Mouse (Mus musculus): ENCODE measurements around the gene Sugct. TPM values are rescaled to one million over a fixed set of nuclear protein-coding genes. Genes with fewer than 3 reads are reported as not detected.
"Not testable (repeated sequence)": the region's sequence is repeated elsewhere in the genome, so short reads cannot be mapped to it uniquely, and the experiment has no call there.

The Sugct gene
- polyA plus RNA-seq, 1 experiment from 2014 or later, result 5.1 TPM

DNA sequence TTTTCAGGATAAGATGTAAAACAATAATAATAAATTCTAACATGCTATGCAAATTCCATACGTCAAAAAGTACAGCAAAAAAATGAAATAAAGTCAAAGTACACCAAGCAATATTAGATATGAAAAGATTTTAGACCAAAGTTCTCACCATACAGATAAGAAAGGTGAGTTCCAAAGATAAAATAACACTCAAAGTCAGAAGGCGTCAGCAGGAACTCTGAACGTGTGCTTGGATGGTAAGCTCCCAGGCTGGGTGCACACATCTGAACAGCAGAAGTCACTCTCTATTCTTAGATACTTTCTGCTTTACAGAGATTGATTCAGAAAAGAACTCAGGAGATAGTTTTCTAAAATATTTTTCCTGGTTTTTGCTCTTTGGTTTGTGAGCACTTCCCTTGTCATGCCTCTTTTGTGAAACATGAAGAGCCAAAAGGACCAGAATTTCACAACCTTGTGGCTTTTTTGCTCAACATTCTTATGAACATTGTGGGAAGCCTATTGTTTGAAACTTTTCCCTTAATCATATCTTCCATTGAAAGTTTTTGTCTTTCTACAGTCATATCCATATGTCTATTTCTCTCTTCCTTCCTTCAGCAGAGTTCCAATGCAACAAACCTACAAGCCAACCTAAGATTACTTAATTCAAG lies 110.0 kb downstream of the Sugct start:
- Histone ChIP-seq H3K4me1 (no peaks in the 10 kb centered on the region), H3K27me3 (no peaks in the 10 kb centered on the region), H3K36me3 (no peaks in the 10 kb centered on the region), H3K4me2 (replicated peaks) (no peak overlapping the region), H3K9me3 (no peaks in the 10 kb centered on the region), H3K9ac (replicated peaks) (no peak overlapping the region), H3K4me3 (no peak overlapping the region), H3K27ac (replicated peaks) (no peak overlapping the region)
- 54% methylated on average over 3 of the region's 3 CpGs for WGBS
- ATAC-seq (ENCODE audit: low FRiP score, low read depth), result no peak

- Histone ChIP-seq H3K36me3 (no peaks in the 10 kb centered on the region), H3K9ac (replicated peaks) (no peak overlapping the region)
- no peak for ATAC-seq (ENCODE audit: low FRiP score, low read depth)
These were observed 110.5 kb downstream of the Sugct start for GRCm38 (mm10) chr13:17584804-17585203.

DNA sequence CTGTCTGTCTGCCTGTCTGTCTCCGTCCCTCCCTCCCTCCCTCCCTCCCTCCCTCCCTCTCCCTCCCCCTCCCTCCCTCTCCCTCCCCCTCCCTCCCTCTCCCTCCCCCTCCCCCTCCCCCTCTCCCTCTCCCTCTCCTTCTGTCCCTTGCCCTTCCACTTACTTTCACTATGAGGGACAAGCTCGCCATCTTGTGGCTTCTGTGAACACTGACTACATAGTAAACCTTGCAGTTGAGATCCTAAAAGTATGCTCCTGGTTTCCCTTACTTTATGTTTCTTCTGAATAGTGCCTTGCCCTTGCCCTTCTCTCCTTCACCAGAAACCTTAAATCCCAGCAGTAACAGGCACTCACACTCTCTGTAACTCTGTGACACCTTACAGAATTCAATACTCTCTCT lies 113.7 kb downstream of the Sugct start:
- Histone ChIP-seq H3K27me3 (no peaks in the 10 kb centered on the region), H3K4me3 (no peak overlapping the region)
- peak; percentile 63; the same call in 1 of the 2 replicates for ATAC-seq (ENCODE audit: low FRiP score, low read depth)

More at GRCm38 (mm10) chr13:17584804-17585203, 110.5 kb downstream of the Sugct start:
- H3K4me3 ChIP-seq, result no peak overlapping the region
- no peaks in the 10 kb centered on the region for H3K9me3 ChIP-seq
- no peaks in the 10 kb centered on the region for H3K27me3 ChIP-seq
- no peak overlapping the region for H3K27ac ChIP-seq (replicated peaks)
- no peaks in the 10 kb centered on the region for H3K4me1 ChIP-seq
- H3K4me2 ChIP-seq (replicated peaks), result no peak overlapping the region

GRCm38 (mm10) chr13:17559357-17559756 lies 136.0 kb downstream of the Sugct start:
- Histone ChIP-seq H3K4me3 (no peak overlapping the region), H3K9ac (replicated peaks) (no peak overlapping the region), H3K4me2 (replicated peaks) (no peak overlapping the region), H3K9me3 (no peaks in the 10 kb centered on the region), H3K27me3 (no peaks in the 10 kb centered on the region), H3K27ac (replicated peaks) (no peak overlapping the region), H3K36me3 (no peaks in the 10 kb centered on the region), H3K4me1 (no peaks in the 10 kb centered on the region)
- 100% methylated on average over 3 of the region's 3 CpGs for WGBS
- ATAC-seq (ENCODE audit: low FRiP score, low read depth), result no peak

More for the DNA sequence above, 113.7 kb downstream of the Sugct start:
- Histone ChIP-seq H3K27ac (replicated peaks) (no peak overlapping the region), H3K9ac (replicated peaks) (no peak overlapping the region), H3K36me3 (no peaks in the 10 kb centered on the region), H3K9me3 (no peaks in the 10 kb centered on the region), H3K4me2 (replicated peaks) (no peak overlapping the region), H3K4me1 (no peaks in the 10 kb centered on the region)
- 9% methylated on average over 2 of the region's 2 CpGs for WGBS

DNA sequence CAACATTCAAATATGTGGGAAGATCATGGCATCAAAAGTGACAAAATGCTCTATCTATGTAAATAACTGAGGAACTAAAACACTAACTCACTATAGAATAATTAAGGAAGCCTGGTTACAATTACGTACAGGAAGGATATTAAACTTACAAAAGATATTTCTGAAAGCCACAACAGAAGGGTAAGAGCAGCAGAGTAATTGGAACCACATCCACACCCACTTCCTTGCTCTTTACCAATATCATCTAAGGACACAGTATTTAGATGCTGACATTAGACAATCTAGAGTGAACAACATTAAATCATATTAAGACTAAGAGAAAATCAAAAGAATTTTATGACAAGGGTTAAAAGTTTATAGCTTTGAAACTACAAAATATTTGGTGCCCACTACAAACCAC lies 159.0 kb downstream of the Sugct start:
- Histone ChIP-seq H3K9ac (replicated peaks) (no peak overlapping the region), H3K4me1 (no peaks in the 10 kb centered on the region), H3K4me3 (no peak overlapping the region), H3K36me3 (no peaks in the 10 kb centered on the region), H3K4me2 (replicated peaks) (no peak overlapping the region), H3K27ac (replicated peaks) (no peak overlapping the region), H3K9me3 (no peaks in the 10 kb centered on the region), H3K27me3 (no peaks in the 10 kb centered on the region)
- 76% methylated on average over 1 of the region's 1 CpGs for WGBS
- no peak for ATAC-seq (ENCODE audit: low FRiP score, low read depth)

DNA sequence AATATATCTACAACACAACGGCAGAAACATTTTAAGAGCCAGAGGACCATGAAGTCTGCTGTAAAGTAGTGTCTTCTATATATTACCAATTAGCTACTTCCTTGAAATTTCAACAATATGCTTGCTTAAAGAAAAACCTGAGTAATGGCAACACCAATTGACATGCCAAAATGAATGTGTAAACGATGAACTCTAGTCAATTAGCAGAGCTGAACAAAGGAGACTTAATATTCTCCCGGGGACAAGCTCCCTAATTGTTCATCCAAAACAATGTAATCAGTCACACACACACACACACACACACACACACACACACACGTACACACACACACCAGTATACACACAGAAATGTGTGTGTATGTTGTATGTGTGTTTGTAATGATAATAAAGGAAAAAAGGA lies 160.5 kb downstream of the Sugct start:
- Histone ChIP-seq H3K4me3 (no peak overlapping the region), H3K36me3 (no peaks in the 10 kb centered on the region), H3K9ac (replicated peaks) (no peak overlapping the region), H3K4me2 (replicated peaks) (no peak overlapping the region), H3K27me3 (no peaks in the 10 kb centered on the region), H3K9me3 (no peaks in the 10 kb centered on the region), H3K4me1 (no peaks in the 10 kb centered on the region), H3K27ac (replicated peaks) (no peak overlapping the region)
- WGBS, result 82% methylated on average over 4 of the region's 4 CpGs
- no peak for ATAC-seq (ENCODE audit: low FRiP score, low read depth)

- H3K27me3 ChIP-seq, result no peaks in the 10 kb centered on the region
- no peaks in the 10 kb centered on the region for H3K9me3 ChIP-seq
- WGBS, result 81% methylated on average over 4 of the region's 4 CpGs
- H3K9ac ChIP-seq (replicated peaks), result no peak overlapping the region
- no peak overlapping the region for H3K4me3 ChIP-seq
- no peak overlapping the region for H3K27ac ChIP-seq (replicated peaks)
- no peak for ATAC-seq (ENCODE audit: low FRiP score, low read depth)
- H3K4me2 ChIP-seq (replicated peaks), result no peak overlapping the region
- H3K36me3 ChIP-seq, result no peaks in the 10 kb centered on the region
- no peaks in the 10 kb centered on the region for H3K4me1 ChIP-seq
These were observed 160.9 kb downstream of the Sugct start for GRCm38 (mm10) chr13:17534469-17534868.

DNA sequence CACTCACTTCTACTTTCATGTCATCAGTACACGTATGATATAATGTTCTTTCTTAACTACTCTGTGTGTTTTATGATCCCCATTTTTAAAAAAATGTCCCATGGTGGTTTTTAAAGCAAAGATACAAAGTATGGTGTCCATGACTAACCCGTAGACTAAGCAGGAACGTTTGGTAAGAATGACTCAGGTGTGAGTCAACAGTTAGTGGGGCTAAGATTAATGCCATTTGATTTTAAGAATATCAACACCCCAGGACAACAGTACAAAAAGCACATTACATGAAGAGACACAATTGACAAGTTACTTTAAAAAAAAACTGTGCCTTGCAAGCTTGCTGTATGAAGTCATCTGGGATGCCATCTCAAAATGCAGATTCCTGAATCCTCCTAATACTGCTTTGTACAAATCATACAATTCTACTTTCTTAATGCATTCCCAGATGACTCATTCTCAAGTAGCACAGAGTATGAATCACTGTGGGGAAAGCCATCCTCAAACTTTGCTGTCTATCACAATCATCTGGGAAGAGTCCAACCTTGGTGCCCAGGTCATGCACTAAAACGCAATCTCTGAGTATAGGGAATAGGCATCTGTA lies 184.1 kb downstream of the Sugct start:
- no peak overlapping the region for H3K4me2 ChIP-seq (replicated peaks)
- no peaks in the 10 kb centered on the region for H3K27me3 ChIP-seq
- no peaks in the 10 kb centered on the region for H3K9me3 ChIP-seq
- no peak overlapping the region for H3K27ac ChIP-seq (replicated peaks)
- H3K4me1 ChIP-seq, result no peaks in the 10 kb centered on the region
- no peak overlapping the region for H3K9ac ChIP-seq (replicated peaks)
- no peak for ATAC-seq (ENCODE audit: low FRiP score, low read depth)
- WGBS, result 83% methylated on average over 4 of the region's 4 CpGs
- H3K4me3 ChIP-seq, result no peak overlapping the region
- no peaks in the 10 kb centered on the region for H3K36me3 ChIP-seq

DNA sequence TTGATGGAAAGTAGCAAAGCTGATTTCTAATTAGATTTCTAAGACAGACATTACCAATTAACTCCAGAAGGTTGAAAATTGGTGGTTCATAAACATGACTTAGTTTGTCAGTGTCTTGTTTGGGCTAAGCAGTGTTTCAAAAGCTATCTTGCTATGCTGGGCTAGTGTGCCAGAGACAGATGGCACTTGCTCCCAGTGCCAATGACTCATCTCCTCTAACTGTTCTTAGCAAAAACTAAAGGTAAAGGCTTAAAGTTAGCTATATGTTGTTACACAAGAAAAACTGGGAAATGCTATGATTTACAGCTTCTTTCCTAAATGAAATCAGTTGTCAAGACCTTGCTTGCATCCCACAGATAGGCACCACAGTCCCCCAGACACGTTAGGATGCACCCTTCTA lies 200.4 kb downstream of the Sugct start:
- ATAC-seq (ENCODE audit: low FRiP score, low read depth), result no peak
- Histone ChIP-seq H3K4me1 (no peaks in the 10 kb centered on the region), H3K9me3 (no peaks in the 10 kb centered on the region), H3K9ac (replicated peaks) (no peak overlapping the region), H3K4me3 (no peak overlapping the region), H3K36me3 (no peaks in the 10 kb centered on the region), H3K4me2 (replicated peaks) (no peak overlapping the region), H3K27me3 (no peaks in the 10 kb centered on the region), H3K27ac (replicated peaks) (no peak overlapping the region)
- WGBS, result 83% methylated on average over 1 of the region's 1 CpGs

GRCm38 (mm10) chr13:17494056-17494574 lies 201.2 kb downstream of the Sugct start:
- Histone ChIP-seq H3K27ac (replicated peaks) (no peak overlapping the region), H3K9ac (replicated peaks) (no peak overlapping the region), H3K4me2 (replicated peaks) (no peak overlapping the region), H3K4me1 (no peaks in the 10 kb centered on the region), H3K9me3 (no peaks in the 10 kb centered on the region), H3K36me3 (no peaks in the 10 kb centered on the region), H3K4me3 (no peak overlapping the region), H3K27me3 (no peaks in the 10 kb centered on the region)
- ATAC-seq (ENCODE audit: low FRiP score, low read depth), result no peak
- 85% methylated on average over 5 of the region's 5 CpGs for WGBS

- 44% methylated on average over 1 of the region's 1 CpGs for WGBS
- H3K4me1 ChIP-seq; H3K9me3 ChIP-seq; H3K9ac ChIP-seq (replicated peaks); ATAC-seq (ENCODE audit: low FRiP score, low read depth); H3K4me3 ChIP-seq; H3K27ac ChIP-seq (replicated peaks); H3K36me3 ChIP-seq; H3K27me3 ChIP-seq; H3K4me2 ChIP-seq (replicated peaks): not testable (repeated sequence)
These were observed 237.4 kb downstream of the Sugct start for GRCm38 (mm10) chr13:17457981-17458380.

GRCm38 (mm10) chr13:17432139-17432916 lies 263.0 kb downstream of the Sugct start:
- Histone ChIP-seq H3K4me1 (no peaks in the 10 kb centered on the region; the same call in 1 of the 2 replicates), H3K9me3 (no peaks in the 10 kb centered on the region), H3K36me3 (no peaks in the 10 kb centered on the region), H3K27ac (replicated peaks) (no peak overlapping the region), H3K4me3 (no peak overlapping the region), H3K27me3 (no peaks in the 10 kb centered on the region), H3K9ac (replicated peaks) (no peak overlapping the region), H3K4me2 (replicated peaks) (no peak overlapping the region)
- 46% methylated on average over 7 of the region's 7 CpGs for WGBS
- peak; percentile 68 for ATAC-seq (ENCODE audit: low FRiP score, low read depth)
